Mouse (Mus musculus): Measurements from ENCODE around the gene Cxcl9.

GRCm38 (mm10) chr5:92369151-92369994 lies 41.5 kb upstream of the Cxcl9 start:
- TF ChIP-seq POLR2A (IDR thresholded peaks at IDR 0.05; ENCODE audit: extremely low read depth, insufficient read depth, low read length): no peak
- no peak for TF ChIP-seq CTCF (IDR thresholded peaks at IDR 0.05; ENCODE audit: extremely low read depth, insufficient read depth, low read length)

Data from cortical plate, adult 2 months (tissue).